Mouse (Mus musculus) neural tube, embryonic 11.5 days (tissue): ENCODE measurements around the gene Polr2c. TPM values are rescaled to one million over a fixed set of nuclear protein-coding genes. Genes with fewer than 3 reads are reported as not detected.

Experiments
- ATAC-seq: fragments of 200-750 bp; cut with Nextera tagmentation; 2 replicates; pipeline ENCODE4 v1.8.0; 2017; ENCODE audit warnings: moderate number of reproducible peaks, mild to moderate bottlenecking, moderate TSS enrichment, moderate library complexity; ENCODE audit not compliant: insufficient read depth, low FRiP score, low TSS enrichment
- DNase-seq: peaks from one replicate; pipeline ENCODE4 v3.0.0-alpha.2; 2015; ENCODE audit warnings: low spot score
- H3K27ac ChIP-seq: fragments of 300-500 bp; sonication (generic); 2 replicates; pipeline ENCODE4 v1.5.1; 2014; ENCODE audit warnings: low read depth, mild to moderate bottlenecking, low read length
- H3K27me3 ChIP-seq: fragments of 300-500 bp; sonication (generic); 2 replicates; pipeline ENCODE4 v1.6.1; 2014; ENCODE audit warnings: mild to moderate bottlenecking, low read length, mixed read lengths; ENCODE audit not compliant: control insufficient read depth, insufficient read depth
- H3K36me3 ChIP-seq: fragments of 300-500 bp; sonication (generic); 2 replicates; pipeline ENCODE4 v1.6.1; 2014; ENCODE audit warnings: mild to moderate bottlenecking, low read length, moderate library complexity, mixed read lengths; ENCODE audit not compliant: control insufficient read depth, insufficient read depth
- H3K4me1 ChIP-seq: fragments of 300-500 bp; sonication (generic); 2 replicates; pipeline ENCODE4 v1.6.1; 2014; ENCODE audit warnings: low read length, mixed read lengths; ENCODE audit not compliant: control insufficient read depth, insufficient read depth
- H3K4me2 ChIP-seq: fragments of 300-500 bp; sonication (generic); 2 replicates; pipeline ENCODE4 v1.6.1; 2014; ENCODE audit warnings: low read depth, mild to moderate bottlenecking, moderate library complexity
- H3K4me3 ChIP-seq: fragments of 300-500 bp; sonication (generic); 2 replicates; pipeline ENCODE4 v1.5.1; 2014; ENCODE audit warnings: low read depth, low read length
- H3K9ac ChIP-seq: fragments of 300-500 bp; sonication (generic); 2 replicates; pipeline ENCODE4 v1.6.1; 2014; ENCODE audit warnings: mild to moderate bottlenecking, low read length
- H3K9me3 ChIP-seq: fragments of 300-500 bp; sonication (generic); 2 replicates; pipeline ENCODE4 v1.6.1; 2016; ENCODE audit warnings: low read length; ENCODE audit not compliant: control insufficient read depth
- WGBS: fragments of 180-500 bp; shearing (Covaris S2); extraction: QIAGEN DNeasy Blood & Tissue Kit; methylation state at CpG from one replicate; pipeline ENCODE4 v1.1.7; 2014; 5-methylcytosine and 5-hydroxymethylcytosine counted together
- polyA plus RNA-seq: library from polyadenylated mRNA; unstranded; fragments of >200 nt; fragmentation: Nextera tagmentation; extraction: Ambion mirVana; gene quantifications from 2 replicates; pipeline ENCODE4 v1.2.1, GENCODE M21; 2014

The Polr2c gene
- polyA plus RNA-seq, 1 experiment from 2014 or later = 153 TPM

DNA sequence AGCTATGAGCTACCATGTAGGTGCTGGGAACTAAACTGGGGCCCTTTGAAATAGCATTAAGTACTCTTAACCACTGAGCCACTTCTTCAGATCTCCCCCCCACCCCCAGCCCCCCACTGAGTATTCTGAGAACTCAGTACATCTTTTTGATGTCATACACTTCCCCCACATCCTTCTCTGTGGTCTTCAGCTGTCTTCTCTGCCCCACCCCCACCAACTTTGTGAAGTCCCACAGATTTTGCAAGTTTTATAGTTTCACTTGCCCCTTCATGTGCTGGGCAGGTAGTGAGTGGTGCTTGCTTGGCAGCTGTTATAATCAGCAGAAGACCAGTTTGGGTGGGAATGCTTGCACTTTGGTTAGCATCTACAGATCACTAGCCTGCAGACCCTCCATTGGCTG is 62.0 kb downstream of the Polr2c start:
- H3K36me3 ChIP-seq = no peaks in the 10 kb centered on the region
- H3K27ac ChIP-seq = no peak overlapping the region
- no peak overlapping the region for H3K4me2 ChIP-seq
- no peaks in the 10 kb centered on the region for H3K9me3 ChIP-seq
- no peak overlapping the region for H3K9ac ChIP-seq
- H3K27me3 ChIP-seq = no peaks in the 10 kb centered on the region
- DNase-seq = no peak
- ATAC-seq = no peak
- H3K4me3 ChIP-seq = no peak overlapping the region
- peaks cover 12% of the 10 kb centered on the region for H3K4me1 ChIP-seq

DNA sequence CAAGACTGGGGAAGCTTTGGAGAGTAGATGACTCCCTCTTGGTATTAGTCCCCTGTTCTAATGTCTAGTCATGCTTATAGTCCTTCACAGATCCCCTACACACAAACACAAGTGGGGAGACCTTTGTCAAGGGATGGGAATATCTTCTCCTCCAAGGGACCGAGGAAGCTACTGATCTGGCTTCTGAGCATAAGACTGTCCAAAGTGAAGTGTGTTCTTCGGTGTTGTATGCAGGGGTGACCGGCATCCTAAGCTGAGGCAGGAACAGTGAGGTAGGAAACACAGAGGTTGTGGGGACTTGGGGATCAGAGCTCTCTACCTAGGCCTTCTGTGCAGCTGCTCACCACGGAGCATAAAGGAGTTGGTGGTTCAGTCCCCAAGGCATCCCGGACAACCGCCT is 64.9 kb downstream of the Polr2c start:
- Histone ChIP-seq H3K27me3 (no peaks in the 10 kb centered on the region), H3K4me2 (no peak overlapping the region), H3K36me3 (no peaks in the 10 kb centered on the region), H3K27ac (no peak overlapping the region), H3K9me3 (no peaks in the 10 kb centered on the region), H3K4me1 (peaks cover 3% of the 10 kb centered on the region; the same call in 1 of the 2 replicates), H3K4me3 (no peak overlapping the region), H3K9ac (no peak overlapping the region)
- WGBS = 72% methylated on average over 6 of the region's 6 CpGs
- no peak for ATAC-seq
- no peak for DNase-seq

DNA sequence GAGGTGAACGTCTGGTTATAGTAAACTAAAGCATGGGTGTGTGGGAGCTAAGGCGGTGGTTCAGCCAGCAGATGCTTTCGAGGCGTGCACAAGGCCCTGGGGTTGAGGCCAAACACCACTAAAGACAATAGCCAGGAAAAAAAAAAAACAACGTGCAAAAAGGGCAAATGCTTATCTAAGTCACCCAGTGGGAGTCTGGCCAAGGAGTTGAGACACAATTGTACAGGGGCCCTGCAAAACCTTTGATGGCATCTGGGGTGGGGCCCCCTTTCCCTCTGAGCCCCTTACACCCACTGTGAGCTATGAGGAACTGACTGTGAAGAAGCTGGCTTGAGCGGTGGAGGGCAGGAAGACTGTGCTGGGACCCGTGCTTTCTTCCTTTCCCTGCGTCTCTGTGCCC is 65.4 kb downstream of the Polr2c start:
- Histone ChIP-seq H3K4me3 (no peak overlapping the region), H3K9me3 (no peaks in the 10 kb centered on the region), H3K27ac (no peak overlapping the region), H3K36me3 (no peaks in the 10 kb centered on the region), H3K27me3 (no peaks in the 10 kb centered on the region), H3K4me2 (no peak overlapping the region), H3K9ac (no peak overlapping the region), H3K4me1 (peaks cover 2% of the 10 kb centered on the region; the same call in 1 of the 2 replicates)
- no peak for DNase-seq
- 35% methylated on average over 8 of the region's 8 CpGs for WGBS
- no peak for ATAC-seq

Other genes with a start within 250 kb of the Polr2c start
- gene Arl2bp, start 190.8 kb upstream of the Polr2c start, polyA plus RNA-seq = 89.6 and 95.5 TPM in 2 replicates
- 0.42 and 0.56 TPM in 2 replicates for gene Pllp, start 161.2 kb upstream of the Polr2c start, polyA plus RNA-seq
- gene Ccl22, start 111.9 kb upstream of the Polr2c start, polyA plus RNA-seq = not detected in 2 replicates
- gene Cx3cl1, start 85.4 kb upstream of the Polr2c start, polyA plus RNA-seq = 6.1 and 7.9 TPM in 2 replicates
- gene Ccl17, start 47.0 kb upstream of the Polr2c start, polyA plus RNA-seq = not detected in 2 replicates
- gene Coq9, start 19.1 kb upstream of the Polr2c start, polyA plus RNA-seq = 54.0 and 59.3 TPM in 2 replicates
- gene Ciapin1, start 19.1 kb upstream of the Polr2c start, polyA plus RNA-seq = 160 and 168 TPM in 2 replicates
- gene Dok4, start 18.9 kb downstream of the Polr2c start, polyA plus RNA-seq = 16.3 and 18.5 TPM in 2 replicates
- 20.1 and 20.2 TPM in 2 replicates for gene Ccdc102a, start 60.6 kb downstream of the Polr2c start, polyA plus RNA-seq
- gene Adgrg5, start 66.2 kb downstream of the Polr2c start, polyA plus RNA-seq = 0.31 TPM in 1 of 2 replicates, not detected in the other
- gene Adgrg1, start 117.3 kb downstream of the Polr2c start, polyA plus RNA-seq = 133 and 140 TPM in 2 replicates
- gene Adgrg3, start 160.2 kb downstream of the Polr2c start, polyA plus RNA-seq = 3.5 and 4.1 TPM in 2 replicates
- not detected in 2 replicates for gene Drc7, start 197.7 kb downstream of the Polr2c start, polyA plus RNA-seq
- 29.2 and 32.5 TPM in 2 replicates for gene Katnb1, start 223.7 kb downstream of the Polr2c start, polyA plus RNA-seq